Mouse (Mus musculus): ENCODE results near the gene Nop53. TPM values are rescaled to one million over a fixed set of nuclear protein-coding genes. Genes with fewer than 3 reads are reported as not detected.

Nop53 gene
- polyA plus RNA-seq (2015; fragmentation: Nextera tagmentation; extraction: Ambion mirVana): 173 and 183 TPM in 2 replicates

- 1% methylated on average over 59 of the region's 59 CpGs for WGBS
- H3K4me1 ChIP-seq: peaks cover 36% of the 10 kb centered on the region
- peak within 1 kb of the TSS; percentile 75 for H3K4me2 ChIP-seq
- H3K9ac ChIP-seq: peak within 1 kb of the TSS; percentile 78
- no peaks in the 10 kb centered on the region for H3K27me3 ChIP-seq (replicated peaks)
- peak within 1 kb of the TSS; percentile 88 for H3K4me3 ChIP-seq (replicated peaks)
- peak within 1 kb of the TSS; percentile 98 for H3K27ac ChIP-seq
- peaks cover 38% of the 10 kb centered on the region for H3K36me3 ChIP-seq
- no peaks in the 10 kb centered on the region for H3K9me3 ChIP-seq
- ATAC-seq (ENCODE audit: insufficient read depth, low FRiP score, low read depth): peak; percentile 86
These were observed at the start of gene Nop53 for GRCm38 (mm10) chr7:15945721-15946536. Gene Nop53, minus strand, starts transcription at chr7:15946074.

- Histone ChIP-seq H3K36me3 (peaks cover 54% of the 10 kb centered on the region), H3K9ac (no peak overlapping the region), H3K27me3 (replicated peaks) (no peaks in the 10 kb centered on the region), H3K4me2 (no peak overlapping the region), H3K9me3 (no peaks in the 10 kb centered on the region), H3K4me3 (replicated peaks) (no peak overlapping the region), H3K4me1 (no peaks in the 10 kb centered on the region), H3K27ac (no peak overlapping the region)
- WGBS: 96% methylated on average over 4 of the region's 4 CpGs
- no peak for ATAC-seq (ENCODE audit: insufficient read depth, low FRiP score, low read depth)
These were observed 47.9 kb upstream of the Nop53 start for GRCm38 (mm10) chr7:15993789-15994188.

- Histone ChIP-seq H3K9me3 (no peaks in the 10 kb centered on the region), H3K36me3 (peaks cover 60% of the 10 kb centered on the region), H3K27me3 (replicated peaks) (no peaks in the 10 kb centered on the region), H3K4me3 (replicated peaks) (no peak overlapping the region), H3K4me2 (no peak overlapping the region), H3K27ac (no peak overlapping the region), H3K9ac (no peak overlapping the region), H3K4me1 (no peaks in the 10 kb centered on the region)
- 66% methylated on average over 3 of the region's 3 CpGs for WGBS
- no peak for ATAC-seq (ENCODE audit: insufficient read depth, low FRiP score, low read depth)
These were observed 47.3 kb upstream of the Nop53 start for GRCm38 (mm10) chr7:15993152-15993551.

GRCm38 (mm10) chr7:15991764-15992163 is 45.9 kb upstream of the Nop53 start:
- H3K4me1 ChIP-seq: no peaks in the 10 kb centered on the region
- H3K4me2 ChIP-seq: no peak overlapping the region
- H3K9ac ChIP-seq: no peak overlapping the region
- H3K9me3 ChIP-seq: no peaks in the 10 kb centered on the region
- no peak overlapping the region for H3K27ac ChIP-seq
- H3K4me3 ChIP-seq (replicated peaks): no peak overlapping the region
- 92% methylated on average over 3 of the region's 3 CpGs for WGBS
- peaks cover 63% of the 10 kb centered on the region for H3K36me3 ChIP-seq
- ATAC-seq (ENCODE audit: insufficient read depth, low FRiP score, low read depth): no peak
- H3K27me3 ChIP-seq (replicated peaks): no peaks in the 10 kb centered on the region

GRCm38 (mm10) chr7:15987661-15988356 is 41.9 kb upstream of the Nop53 start:
- no peak overlapping the region for H3K4me2 ChIP-seq
- H3K4me3 ChIP-seq (replicated peaks): no peak overlapping the region
- H3K4me1 ChIP-seq: no peaks in the 10 kb centered on the region
- ATAC-seq (ENCODE audit: insufficient read depth, low FRiP score, low read depth): no peak
- no peak overlapping the region for H3K27ac ChIP-seq
- no peaks in the 10 kb centered on the region for H3K27me3 ChIP-seq (replicated peaks)
- peaks cover 44% of the 10 kb centered on the region for H3K36me3 ChIP-seq
- H3K9ac ChIP-seq: no peak overlapping the region
- 90% methylated on average over 16 of the region's 16 CpGs for WGBS
- no peaks in the 10 kb centered on the region for H3K9me3 ChIP-seq

- 33% methylated on average over 4 of the region's 4 CpGs for WGBS
- Histone ChIP-seq H3K27ac (no peak overlapping the region), H3K4me3 (replicated peaks) (no peak overlapping the region), H3K9ac (no peak overlapping the region), H3K36me3 (peaks cover 31% of the 10 kb centered on the region), H3K9me3 (no peaks in the 10 kb centered on the region), H3K4me2 (no peak overlapping the region), H3K27me3 (replicated peaks) (no peaks in the 10 kb centered on the region), H3K4me1 (no peaks in the 10 kb centered on the region)
- no peak for ATAC-seq (ENCODE audit: insufficient read depth, low FRiP score, low read depth)
These were observed 37.0 kb upstream of the Nop53 start for GRCm38 (mm10) chr7:15982729-15983407.

GRCm38 (mm10) chr7:15981538-15981937 is 35.7 kb upstream of the Nop53 start:
- Histone ChIP-seq H3K9ac (no peak overlapping the region), H3K27me3 (replicated peaks) (no peaks in the 10 kb centered on the region), H3K36me3 (peaks cover 22% of the 10 kb centered on the region), H3K27ac (no peak overlapping the region), H3K4me1 (no peaks in the 10 kb centered on the region), H3K9me3 (no peaks in the 10 kb centered on the region), H3K4me2 (no peak overlapping the region), H3K4me3 (replicated peaks) (no peak overlapping the region)
- WGBS: 69% methylated on average over 4 of the region's 4 CpGs
- no peak for ATAC-seq (ENCODE audit: insufficient read depth, low FRiP score, low read depth)

GRCm38 (mm10) chr7:15980246-15980645 is 34.4 kb upstream of the Nop53 start:
- 77% methylated on average over 8 of the region's 8 CpGs for WGBS
- Histone ChIP-seq H3K27ac (no peak overlapping the region), H3K27me3 (replicated peaks) (no peaks in the 10 kb centered on the region), H3K4me3 (replicated peaks) (no peak overlapping the region), H3K4me1 (no peaks in the 10 kb centered on the region), H3K9me3 (no peaks in the 10 kb centered on the region), H3K4me2 (no peak overlapping the region), H3K36me3 (peaks cover 23% of the 10 kb centered on the region), H3K9ac (no peak overlapping the region)
- ATAC-seq (ENCODE audit: insufficient read depth, low FRiP score, low read depth): no peak; the same call in 1 of the 2 replicates

- Histone ChIP-seq H3K27me3 (replicated peaks) (no peaks in the 10 kb centered on the region), H3K27ac (no peak overlapping the region), H3K4me3 (replicated peaks) (no peak overlapping the region), H3K4me2 (no peak overlapping the region), H3K36me3 (peaks cover 48% of the 10 kb centered on the region), H3K9me3 (no peaks in the 10 kb centered on the region), H3K4me1 (no peaks in the 10 kb centered on the region), H3K9ac (no peak overlapping the region)
- no peak for ATAC-seq (ENCODE audit: insufficient read depth, low FRiP score, low read depth)
- WGBS: 75% methylated on average over 4 of the region's 4 CpGs
These were observed 30.0 kb upstream of the Nop53 start for GRCm38 (mm10) chr7:15975904-15976303.

- peaks cover 48% of the 10 kb centered on the region for H3K36me3 ChIP-seq
- H3K4me1 ChIP-seq: no peaks in the 10 kb centered on the region
- 91% methylated on average over 9 of the region's 10 CpGs for WGBS
- H3K27me3 ChIP-seq (replicated peaks): no peaks in the 10 kb centered on the region
- no peak overlapping the region for H3K4me2 ChIP-seq
- no peak overlapping the region for H3K9ac ChIP-seq
- H3K4me3 ChIP-seq (replicated peaks): no peak overlapping the region
- H3K27ac ChIP-seq: no peak overlapping the region
- no peaks in the 10 kb centered on the region for H3K9me3 ChIP-seq
- no peak for ATAC-seq (ENCODE audit: insufficient read depth, low FRiP score, low read depth)
These were observed 29.6 kb upstream of the Nop53 start for GRCm38 (mm10) chr7:15975451-15975850.

- H3K9me3 ChIP-seq: no peaks in the 10 kb centered on the region
- no peaks in the 10 kb centered on the region for H3K27me3 ChIP-seq (replicated peaks)
- H3K4me1 ChIP-seq: no peaks in the 10 kb centered on the region
- no peak overlapping the region for H3K9ac ChIP-seq
- no peak overlapping the region for H3K4me2 ChIP-seq
- H3K36me3 ChIP-seq: peaks cover 48% of the 10 kb centered on the region
- no peak overlapping the region for H3K27ac ChIP-seq
- no peak overlapping the region for H3K4me3 ChIP-seq (replicated peaks)
- ATAC-seq (ENCODE audit: insufficient read depth, low FRiP score, low read depth): no peak
- WGBS: 59% methylated on average over 5 of the region's 5 CpGs
These were observed 28.8 kb upstream of the Nop53 start for GRCm38 (mm10) chr7:15974712-15975111.

GRCm38 (mm10) chr7:15972247-15972646 is 26.4 kb upstream of the Nop53 start:
- peaks cover 35% of the 10 kb centered on the region for H3K36me3 ChIP-seq

More at GRCm38 (mm10) chr7:15972247-15972646, 26.4 kb upstream of the Nop53 start:
- Histone ChIP-seq H3K9me3 (no peaks in the 10 kb centered on the region), H3K9ac (no peak overlapping the region), H3K4me2 (no peak overlapping the region), H3K4me1 (no peaks in the 10 kb centered on the region), H3K27ac (no peak overlapping the region), H3K27me3 (replicated peaks) (no peaks in the 10 kb centered on the region), H3K4me3 (replicated peaks) (no peak overlapping the region)
- ATAC-seq (ENCODE audit: insufficient read depth, low FRiP score, low read depth): no peak
- 75% methylated on average over 25 of the region's 25 CpGs for WGBS
